Mouse (Mus musculus) liver, adult 2 months (tissue): ENCODE measurements around the gene Rab14.

Experiments
- CTCF ChIP-seq: fragments of 200-500 bp; IDR thresholded peaks from 2 replicates; pipeline ENCODE4 v1.5.1; 2011; ENCODE audit warnings: low read depth, low read length, control low read depth
- POLR2A ChIP-seq: fragments of 200-500 bp; IDR thresholded peaks from 2 replicates; pipeline ENCODE4 v1.6.1; 2011; ENCODE audit warnings: low read length, control low read depth; ENCODE audit not compliant: insufficient read depth; ENCODE audit errors: extremely low read depth

DNA sequence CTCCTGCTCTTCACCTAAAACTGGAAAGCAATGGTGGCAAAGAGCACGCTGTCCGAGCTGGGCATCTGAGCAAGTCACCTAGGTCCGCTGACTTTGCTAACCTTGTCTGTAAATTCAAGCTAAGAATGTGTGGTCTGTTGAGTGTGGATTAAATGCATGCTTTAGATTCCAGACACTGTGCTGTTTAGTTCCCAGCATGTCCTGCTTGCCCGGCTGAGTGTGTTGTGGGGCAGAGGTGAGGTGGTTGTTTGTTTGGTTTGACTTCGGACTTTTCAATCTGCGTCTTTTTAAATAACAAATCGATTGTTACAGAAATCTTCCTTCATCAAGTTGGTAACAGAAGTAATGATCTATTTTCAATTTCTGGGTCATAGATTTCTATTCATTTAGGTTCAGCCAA lies 43.1 kb downstream of the Rab14 start:
- no peak for TF ChIP-seq POLR2A
- TF ChIP-seq CTCF = no peak
